Mouse (Mus musculus): ENCODE measurements around the gene Hspb3.

DNA sequence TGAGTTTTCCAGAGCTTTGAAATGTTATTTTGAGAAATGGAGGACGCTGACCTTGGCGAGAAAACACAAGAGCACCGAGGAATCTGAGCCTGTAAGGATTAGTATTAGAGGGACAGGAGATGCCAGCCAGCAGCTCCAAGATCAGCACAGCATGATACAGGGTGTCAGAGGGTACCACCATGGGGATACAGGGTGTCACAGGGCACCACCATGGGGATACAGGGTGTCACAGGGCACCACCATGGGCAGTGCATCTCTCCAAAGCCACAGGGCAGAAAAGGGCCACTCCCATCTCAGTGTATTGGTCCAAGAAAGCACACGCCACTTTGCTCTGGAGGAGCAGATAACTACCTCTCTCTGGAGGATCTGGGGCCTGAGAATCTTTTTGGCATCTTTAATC, 6.8 kb downstream of the Hspb3 start:
- TF ChIP-seq CTCF (IDR thresholded peaks at IDR 0.05; ENCODE audit: low read depth), result no peak
- TF ChIP-seq EP300 (IDR thresholded peaks at IDR 0.05; ENCODE audit: low read depth), result no peak
